Mouse (Mus musculus) neural tube, postnatal 0 days (tissue): ENCODE results near the gene Nktr. TPM values are rescaled to one million over a fixed set of nuclear protein-coding genes. Genes with fewer than 3 reads are reported as not detected.

Experiments
- polyA plus RNA-seq: library from polyadenylated mRNA; unstranded; fragments of >200 nt; fragmentation: Nextera tagmentation; extraction: Ambion mirVana; gene quantifications from 2 replicates; pipeline ENCODE4 v1.2.1, GENCODE M21; 2015

Gene Nktr
- polyA plus RNA-seq = 41.3 and 45.5 TPM in 2 replicates

GRCm38 (mm10) chr9:121718792-121719318 lies at the start of gene Nktr:
Gene Nktr (plus strand): TSS chr9:121719169.

GRCm38 (mm10) chr9:121704646-121705625 lies 14.0 kb upstream of the Nktr start, which contains the start of gene Sec22c:
Gene Sec22c (minus strand): TSS chr9:121705490.

GRCm38 (mm10) chr9:121709898-121710583 lies 8.9 kb upstream of the Nktr start, which contains the start of gene Ss18l2:
Gene Ss18l2 (plus strand): TSS chr9:121710329.

GRCm38 (mm10) chr9:121759091-121760081 lies 40.4 kb downstream of the Nktr start, which contains the start of gene Zfp651:
Gene Zfp651 (plus strand): TSS chr9:121759330.

GRCm38 (mm10) chr9:121777484-121778065 lies 58.6 kb downstream of the Nktr start, which contains the start of gene Klhl40:
Gene Klhl40 (plus strand): TSS chr9:121777607.

GRCm38 (mm10) chr9:121791757-121792521 lies 73.0 kb downstream of the Nktr start, which contains the start of gene Hhatl:
Gene Hhatl (minus strand): TSS chr9:121792507.

Other genes starting within 250 kb of the Nktr start
- gene Cck, start 223.5 kb upstream of the Nktr start, polyA plus RNA-seq = 149 and 150 TPM in 2 replicates
- gene Lyzl4, start 77.1 kb upstream of the Nktr start, polyA plus RNA-seq = 0.39 and 0.43 TPM in 2 replicates
- gene Vipr1, start 76.5 kb upstream of the Nktr start, polyA plus RNA-seq = 0.40 and 0.57 TPM in 2 replicates
- gene Sec22c, start 13.7 kb upstream of the Nktr start, polyA plus RNA-seq = 18.5 and 21.0 TPM in 2 replicates
- 239 and 284 TPM in 2 replicates for gene Ss18l2, start 8.8 kb upstream of the Nktr start, polyA plus RNA-seq
- 26.6 and 31.7 TPM in 2 replicates for gene Zfp651, start 40.2 kb downstream of the Nktr start, polyA plus RNA-seq
- gene Klhl40, start 58.4 kb downstream of the Nktr start, polyA plus RNA-seq = 2.6 and 2.7 TPM in 2 replicates
- 1.1 and 1.4 TPM in 2 replicates for gene Hhatl, start 73.3 kb downstream of the Nktr start, polyA plus RNA-seq
- 4.6 and 6.6 TPM in 2 replicates for gene Ccdc13, start 120.3 kb downstream of the Nktr start, polyA plus RNA-seq
- 181 and 188 TPM in 2 replicates for gene Higd1a, start 139.2 kb downstream of the Nktr start, polyA plus RNA-seq
- 0.62 and 0.65 TPM in 2 replicates for gene Ackr2, start 179.2 kb downstream of the Nktr start, polyA plus RNA-seq
- gene Cyp8b1, start 197.1 kb downstream of the Nktr start, polyA plus RNA-seq = not detected in 2 replicates
- 2.3 TPM in 2 replicates for gene Fam198a, start 231.8 kb downstream of the Nktr start, polyA plus RNA-seq